Mouse (Mus musculus): Measurements from ENCODE around the gene Cfap157. TPM values are rescaled to one million over a fixed set of nuclear protein-coding genes. Genes with fewer than 3 reads are reported as not detected.

Gene Cfap157
- polyA plus RNA-seq, 1 experiment, result not detected

- 69% methylated on average over 10 of the region's 10 CpGs for WGBS
- Histone ChIP-seq H3K4me3 (replicated peaks; ENCODE audit: control insufficient read depth, low read depth, low read length) (no peak overlapping the region), H3K4me1 (ENCODE audit: control insufficient read depth, insufficient read depth, low read length) (no peaks in the 10 kb centered on the region), H3K27ac (ENCODE audit: control insufficient read depth, insufficient read depth, low read depth, low read length, poor library complexity) (no peak overlapping the region)
- TF ChIP-seq POLR2A (IDR thresholded peaks at IDR 0.05; ENCODE audit: borderline replicate concordance, control insufficient read depth, low read depth, low read length), result no peak
- TF ChIP-seq CTCF (IDR thresholded peaks at IDR 0.05; ENCODE audit: control insufficient read depth, insufficient read depth, low read length), result no peak
Measured at GRCm38 (mm10) chr2:32752181-32752580, 32.0 kb downstream of the Cfap157 start.

- TF ChIP-seq CTCF (IDR thresholded peaks at IDR 0.05; ENCODE audit: control insufficient read depth, insufficient read depth, low read length) (no peak), POLR2A (IDR thresholded peaks at IDR 0.05; ENCODE audit: borderline replicate concordance, control insufficient read depth, low read depth, low read length) (no peak)
- WGBS, result 79% methylated on average over 10 of the region's 10 CpGs
- H3K27ac ChIP-seq (ENCODE audit: control insufficient read depth, insufficient read depth, low read depth, low read length, poor library complexity), result no peak overlapping the region
- H3K4me3 ChIP-seq (replicated peaks; ENCODE audit: control insufficient read depth, low read depth, low read length), result no peak overlapping the region
- H3K4me1 ChIP-seq (ENCODE audit: control insufficient read depth, insufficient read depth, low read length), result no peaks in the 10 kb centered on the region
Measured at GRCm38 (mm10) chr2:32751665-32752033, 32.6 kb downstream of the Cfap157 start.

DNA sequence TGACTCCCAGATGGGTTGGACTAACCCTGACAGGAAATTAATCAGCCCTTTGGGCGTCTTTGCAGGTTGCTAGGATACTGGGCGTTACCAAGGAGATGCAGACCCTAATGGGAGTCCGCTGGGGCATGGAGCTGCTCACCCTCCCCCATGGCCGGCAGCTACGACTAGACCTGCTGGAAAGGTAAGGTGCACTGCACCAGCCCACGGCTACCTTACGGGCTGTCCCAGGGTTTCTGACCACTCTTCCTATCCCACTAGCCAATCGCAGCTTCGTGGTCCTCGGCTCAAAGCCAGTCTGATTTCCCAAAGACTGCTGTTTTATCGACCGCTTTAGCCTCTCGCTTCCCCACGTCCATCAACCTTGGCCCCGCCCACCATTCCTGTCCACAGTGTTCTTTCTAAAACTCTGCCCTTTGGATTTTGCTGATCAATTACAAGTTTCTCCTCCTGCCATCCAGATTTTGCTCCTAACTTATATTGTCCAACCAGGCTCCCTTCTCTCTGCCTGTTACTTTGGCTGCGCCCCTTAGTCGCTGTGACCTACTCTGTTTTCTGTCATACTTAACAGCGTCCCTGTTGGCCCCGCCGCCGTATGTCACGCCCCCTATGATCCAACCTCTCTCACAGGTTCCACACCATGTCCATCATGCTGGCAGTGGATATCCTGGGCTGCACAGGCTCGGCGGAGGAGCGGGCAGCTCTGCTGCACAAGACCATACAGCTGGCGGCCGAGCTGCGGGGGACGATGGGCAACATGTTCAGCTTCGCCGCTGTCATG lies 33.2 kb downstream of the Cfap157 start:
- Histone ChIP-seq H3K27ac (ENCODE audit: control insufficient read depth, insufficient read depth, low read depth, low read length, poor library complexity) (no peak overlapping the region), H3K4me3 (replicated peaks; ENCODE audit: control insufficient read depth, low read depth, low read length) (no peak overlapping the region), H3K4me1 (ENCODE audit: control insufficient read depth, insufficient read depth, low read length) (no peaks in the 10 kb centered on the region)
- no peak for TF ChIP-seq POLR2A (IDR thresholded peaks at IDR 0.05; ENCODE audit: borderline replicate concordance, control insufficient read depth, low read depth, low read length)
- no peak for TF ChIP-seq CTCF (IDR thresholded peaks at IDR 0.05; ENCODE audit: control insufficient read depth, insufficient read depth, low read length)
- 88% methylated on average over 31 of the region's 31 CpGs for WGBS

DNA sequence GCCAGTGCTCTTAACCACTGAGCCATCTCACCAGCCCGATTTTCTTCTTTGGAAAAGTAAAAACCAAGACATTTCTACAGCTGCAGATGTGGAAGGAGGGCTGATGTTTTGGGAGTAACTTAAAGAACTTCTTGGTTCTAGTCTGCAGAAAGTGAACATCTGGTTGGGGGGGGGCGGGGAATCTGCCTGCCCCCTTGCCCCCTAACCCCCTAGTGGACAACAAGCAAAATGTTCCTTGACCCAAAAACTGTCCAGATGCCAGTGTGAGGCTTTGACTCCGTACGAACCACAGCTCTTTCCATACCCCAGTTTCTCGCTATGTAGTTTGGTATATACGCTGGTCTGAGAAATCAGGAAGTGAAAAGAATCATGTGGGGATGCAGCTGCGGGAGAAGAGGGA lies 34.0 kb downstream of the Cfap157 start:
- 71% methylated on average over 7 of the region's 7 CpGs for WGBS
- no peaks in the 10 kb centered on the region for H3K4me1 ChIP-seq (ENCODE audit: control insufficient read depth, insufficient read depth, low read length)
- no peak overlapping the region for H3K4me3 ChIP-seq (replicated peaks; ENCODE audit: control insufficient read depth, low read depth, low read length)
- H3K27ac ChIP-seq (ENCODE audit: control insufficient read depth, insufficient read depth, low read depth, low read length, poor library complexity), result no peak overlapping the region
- TF ChIP-seq POLR2A (IDR thresholded peaks at IDR 0.05; ENCODE audit: borderline replicate concordance, control insufficient read depth, low read depth, low read length) (no peak), CTCF (IDR thresholded peaks at IDR 0.05; ENCODE audit: control insufficient read depth, insufficient read depth, low read length) (no peak)

- Histone ChIP-seq H3K4me3 (replicated peaks; ENCODE audit: control insufficient read depth, low read depth, low read length) (no peak overlapping the region), H3K27ac (ENCODE audit: control insufficient read depth, insufficient read depth, low read depth, low read length, poor library complexity) (no peak overlapping the region), H3K4me1 (ENCODE audit: control insufficient read depth, insufficient read depth, low read length) (no peaks in the 10 kb centered on the region)
- 90% methylated on average over 16 of the region's 16 CpGs for WGBS
- no peak for TF ChIP-seq CTCF (IDR thresholded peaks at IDR 0.05; ENCODE audit: control insufficient read depth, insufficient read depth, low read length)
- TF ChIP-seq POLR2A (IDR thresholded peaks at IDR 0.05; ENCODE audit: borderline replicate concordance, control insufficient read depth, low read depth, low read length), result no peak
Measured at GRCm38 (mm10) chr2:32749082-32749481, 35.1 kb downstream of the Cfap157 start.

GRCm38 (mm10) chr2:32744272-32744982 lies 39.8 kb downstream of the Cfap157 start:
- 49% methylated on average over 15 of the region's 15 CpGs for WGBS
- H3K4me1 ChIP-seq (ENCODE audit: control insufficient read depth, insufficient read depth, low read length), result no peaks in the 10 kb centered on the region
- H3K27ac ChIP-seq (ENCODE audit: control insufficient read depth, insufficient read depth, low read depth, low read length, poor library complexity), result no peak overlapping the region
- H3K4me3 ChIP-seq (replicated peaks; ENCODE audit: control insufficient read depth, low read depth, low read length), result no peak overlapping the region
- TF ChIP-seq POLR2A (IDR thresholded peaks at IDR 0.05; ENCODE audit: borderline replicate concordance, control insufficient read depth, low read depth, low read length), result no peak
- no peak for TF ChIP-seq CTCF (IDR thresholded peaks at IDR 0.05; ENCODE audit: control insufficient read depth, insufficient read depth, low read length)

- TF ChIP-seq POLR2A (IDR thresholded peaks at IDR 0.05; ENCODE audit: borderline replicate concordance, control insufficient read depth, low read depth, low read length) (no peak), CTCF (IDR thresholded peaks at IDR 0.05; ENCODE audit: control insufficient read depth, insufficient read depth, low read length) (no peak)
- 92% methylated on average over 18 of the region's 18 CpGs for WGBS
- no peak overlapping the region for H3K4me3 ChIP-seq (replicated peaks; ENCODE audit: control insufficient read depth, low read depth, low read length)
- no peak overlapping the region; the same call in 1 of the 2 replicates for H3K27ac ChIP-seq (ENCODE audit: control insufficient read depth, insufficient read depth, low read depth, low read length, poor library complexity)
- no peaks in the 10 kb centered on the region for H3K4me1 ChIP-seq (ENCODE audit: control insufficient read depth, insufficient read depth, low read length)
Measured at GRCm38 (mm10) chr2:32742173-32742531, 42.1 kb downstream of the Cfap157 start.

GRCm38 (mm10) chr2:32741273-32742172 lies 42.7 kb downstream of the Cfap157 start:
- H3K4me3 ChIP-seq (replicated peaks; ENCODE audit: control insufficient read depth, low read depth, low read length), result no peak overlapping the region
- H3K4me1 ChIP-seq (ENCODE audit: control insufficient read depth, insufficient read depth, low read length), result no peaks in the 10 kb centered on the region
- no peak overlapping the region for H3K27ac ChIP-seq (ENCODE audit: control insufficient read depth, insufficient read depth, low read depth, low read length, poor library complexity)
- 82% methylated on average over 55 of the region's 58 CpGs for whole genome bisulfite sequencing
- TF ChIP-seq CTCF (IDR thresholded peaks at IDR 0.05; ENCODE audit: control insufficient read depth, insufficient read depth, low read length), result no peak
- no peak for TF ChIP-seq POLR2A (IDR thresholded peaks at IDR 0.05; ENCODE audit: borderline replicate concordance, control insufficient read depth, low read depth, low read length)

All from bone marrow, adult 2 months (tissue).